Mouse (Mus musculus) neural tube, embryonic 15.5 days (tissue): Measurements from ENCODE around the gene Olfr665. TPM values are rescaled to one million over a fixed set of nuclear protein-coding genes. Genes with fewer than 3 reads are reported as not detected.

Experiments used
- polyA plus RNA-seq: library from polyadenylated mRNA; unstranded; fragments of >200 nt; fragmentation: Nextera tagmentation; extraction: Ambion mirVana; gene quantifications from 2 replicates; pipeline ENCODE4 v1.2.1, GENCODE M21; 2015

Olfr665 gene
- polyA plus RNA-seq, 1 experiment from 2014 or later, result not detected

Other genes with a start within 250 kb of the Olfr665 start
- gene Olfr658, start 230.7 kb upstream of the Olfr665 start, polyA plus RNA-seq, result 0.22 and 0.36 TPM in 2 replicates
- gene Olfr659, start 211.3 kb upstream of the Olfr665 start, polyA plus RNA-seq, result not detected in 2 replicates
- not detected in 2 replicates for gene Olfr661, start 191.5 kb upstream of the Olfr665 start, polyA plus RNA-seq
- gene Usp17le, start 100.6 kb upstream of the Olfr665 start, polyA plus RNA-seq, result not detected in 2 replicates
- gene Usp17lb, start 35.4 kb upstream of the Olfr665 start, polyA plus RNA-seq, result not detected in 2 replicates
- not detected in 2 replicates for gene Usp17la, start 21.0 kb upstream of the Olfr665 start, polyA plus RNA-seq
- gene Olfr666, start 17.9 kb downstream of the Olfr665 start, polyA plus RNA-seq, result not detected in 2 replicates
- not detected in 2 replicates for gene Olfr667, start 43.5 kb downstream of the Olfr665 start, polyA plus RNA-seq
- not detected in 2 replicates for gene Olfr668, start 50.0 kb downstream of the Olfr665 start, polyA plus RNA-seq
- gene Olfr669, start 56.2 kb downstream of the Olfr665 start, polyA plus RNA-seq, result not detected in 2 replicates
- gene Olfr670, start 84.6 kb downstream of the Olfr665 start, polyA plus RNA-seq, result not detected in 2 replicates
- gene Olfr671, start 101.1 kb downstream of the Olfr665 start, polyA plus RNA-seq, result not detected in 2 replicates
- not detected in 2 replicates for gene Olfr672, start 124.0 kb downstream of the Olfr665 start, polyA plus RNA-seq
- gene Olfr675, start 150.4 kb downstream of the Olfr665 start, polyA plus RNA-seq, result not detected in 2 replicates
- gene Olfr676, start 154.7 kb downstream of the Olfr665 start, polyA plus RNA-seq, result not detected in 2 replicates
- not detected in 2 replicates for gene Olfr677, start 173.3 kb downstream of the Olfr665 start, polyA plus RNA-seq
- not detected in 2 replicates for gene Olfr678, start 186.4 kb downstream of the Olfr665 start, polyA plus RNA-seq
- not detected in 2 replicates for gene Olfr679, start 203.2 kb downstream of the Olfr665 start, polyA plus RNA-seq
- gene Olfr680-ps1, start 214.8 kb downstream of the Olfr665 start, polyA plus RNA-seq, result not detected in 2 replicates
- gene Olfr681, start 238.8 kb downstream of the Olfr665 start, polyA plus RNA-seq, result not detected in 2 replicates